Mouse (Mus musculus): ENCODE measurements at regions not wholly inside any gene's neighbourhood (a gene's known extent, or its start where the extent isn't known, plus 50 kb on each side); places are given as distances from the start of the nearest gene placed in this dataset.

DNA sequence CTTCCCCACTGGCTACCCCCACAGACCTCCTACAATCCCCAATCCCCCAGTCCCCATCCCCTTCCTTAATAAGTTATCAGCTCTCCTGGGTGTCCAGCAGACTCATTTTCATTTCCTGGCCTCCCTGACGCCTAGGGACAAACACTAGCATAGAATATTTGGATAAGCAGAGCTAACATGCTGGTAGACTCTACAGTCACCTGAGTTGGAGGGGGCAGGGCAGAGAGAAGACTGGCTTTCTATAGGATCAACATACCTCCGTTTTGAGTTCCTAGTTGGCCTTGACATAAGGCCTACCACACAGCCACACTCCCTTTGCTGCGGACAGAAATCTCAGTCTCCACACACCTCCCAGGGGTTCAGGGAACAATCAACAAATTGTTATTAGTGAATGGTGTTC lies 205.2 kb upstream of the Rreb1 start:
- Histone ChIP-seq H3K36me3 (replicated peaks; ENCODE audit: control insufficient read depth, insufficient read depth, low read depth) (no peaks in the 10 kb centered on the region), H3K27me3 (ENCODE audit: control insufficient read depth, insufficient read depth, low read length) (no peaks in the 10 kb centered on the region), H3K4me1 (replicated peaks; ENCODE audit: control insufficient read depth in 2 of 2, insufficient read depth in 2 of 2, low read length in 1 of 2) (peaks cover 0 to 2% of the 10 kb centered on the region in 2 experiments; a peak in 1 of 4 replicates), H3K4me2 (ENCODE audit: low read depth) (no peak overlapping the region), H3K9me3 (ENCODE audit: control insufficient read depth, low read length) (no peaks in the 10 kb centered on the region), H3K4me3 (ENCODE audit: insufficient read depth in 1 of 2, low read depth in 2 of 2, low read length in 2 of 2) (no peak overlapping the region), H3K27ac (no peak overlapping the region), H3K9ac (replicated peaks) (no peak overlapping the region)
- no peak for DNase-seq (ENCODE audit: low read depth in 3 of 3, low spot score in 3 of 3)
- TF ChIP-seq EP300 (IDR thresholded peaks at IDR 0.05; ENCODE audit: low read depth) (no peak), CTCF (IDR thresholded peaks at IDR 0.05; ENCODE audit: low read depth) (no peak)
- 46% methylated on average over 3 of the region's 3 CpGs for WGBS (ENCODE audit: insufficient replicate concordance)
- no peak for ATAC-seq (ENCODE audit: insufficient read depth)

DNA sequence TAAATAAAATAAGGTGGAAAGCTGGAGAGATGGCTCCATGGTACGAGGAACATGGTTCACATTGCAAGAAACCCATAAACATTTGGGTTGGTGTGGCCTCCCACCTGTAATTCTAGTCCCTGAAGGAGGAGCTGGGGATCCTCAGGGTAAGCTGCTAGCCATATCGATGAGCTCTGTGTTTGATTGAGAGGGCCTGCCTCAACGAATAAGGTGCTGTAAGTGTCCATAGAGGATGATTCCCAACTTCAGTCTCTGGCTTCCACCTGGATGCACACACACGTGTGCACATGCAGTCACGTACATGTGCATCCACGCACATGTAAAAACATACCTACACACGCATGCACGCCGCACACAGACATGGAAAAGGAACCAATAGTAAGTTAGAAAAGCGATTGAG lies 199.0 kb upstream of the Rreb1 start:
- no peak for TF ChIP-seq EP300 (IDR thresholded peaks at IDR 0.05; ENCODE audit: low read depth)
- TF ChIP-seq CTCF (IDR thresholded peaks at IDR 0.05; ENCODE audit: low read depth): no peak

DNA sequence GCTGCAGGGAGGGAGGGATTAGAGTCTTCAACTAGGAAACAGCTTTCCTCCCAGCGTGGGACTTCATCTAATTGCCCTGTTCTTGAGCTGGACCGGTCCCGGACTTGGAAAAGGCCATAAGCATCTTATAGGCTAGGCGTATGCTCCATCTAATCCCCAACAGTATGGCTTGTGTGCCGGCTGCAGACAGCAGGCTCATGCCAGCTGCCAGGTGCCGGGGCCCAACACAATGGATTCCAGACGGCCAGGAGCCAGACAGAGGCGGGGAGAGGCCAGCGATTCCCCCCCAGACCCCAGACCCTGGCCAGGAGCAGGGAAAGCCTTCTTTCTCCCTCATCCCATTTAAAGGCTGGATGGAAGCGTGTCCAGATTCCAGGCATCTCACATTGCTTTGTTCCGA lies 198.4 kb upstream of the Rreb1 start:
- TF ChIP-seq EP300 (IDR thresholded peaks at IDR 0.05; ENCODE audit: low read depth): no peak
- H3K27ac ChIP-seq: no peak overlapping the region
- DNase-seq (ENCODE audit: low read depth in 3 of 3, low spot score in 3 of 3) (no peak), ATAC-seq (ENCODE audit: insufficient read depth) (no peak)
- 62% methylated on average over 11 of the region's 11 CpGs for WGBS (ENCODE audit: insufficient replicate concordance)
- H3K4me2 ChIP-seq (ENCODE audit: low read depth): no peak overlapping the region
- no peaks in the 10 kb centered on the region for H3K36me3 ChIP-seq (replicated peaks; ENCODE audit: control insufficient read depth, insufficient read depth, low read depth)
- H3K27me3 ChIP-seq (ENCODE audit: control insufficient read depth, insufficient read depth, low read length): no peaks in the 10 kb centered on the region
- H3K4me3 ChIP-seq (ENCODE audit: insufficient read depth in 1 of 2, low read depth in 2 of 2, low read length in 2 of 2): no peak overlapping the region
- no peaks in the 10 kb centered on the region for H3K4me1 ChIP-seq (replicated peaks; ENCODE audit: control insufficient read depth in 2 of 2, insufficient read depth in 2 of 2, low read length in 1 of 2)
- no peaks in the 10 kb centered on the region for H3K9me3 ChIP-seq (ENCODE audit: control insufficient read depth, low read length)
- H3K9ac ChIP-seq (replicated peaks): no peak overlapping the region

More for the DNA sequence above, 199.0 kb upstream of the Rreb1 start:
- no peaks in the 10 kb centered on the region for H3K36me3 ChIP-seq (replicated peaks; ENCODE audit: control insufficient read depth, insufficient read depth, low read depth)
- H3K9me3 ChIP-seq (ENCODE audit: control insufficient read depth, low read length): no peaks in the 10 kb centered on the region
- no peak overlapping the region for H3K27ac ChIP-seq
- no peaks in the 10 kb centered on the region for H3K27me3 ChIP-seq (ENCODE audit: control insufficient read depth, insufficient read depth, low read length)
- H3K9ac ChIP-seq (replicated peaks): no peak overlapping the region
- no peak for DNase-seq (ENCODE audit: low read depth in 3 of 3, low spot score in 3 of 3)
- no peaks in the 10 kb centered on the region for H3K4me1 ChIP-seq (replicated peaks; ENCODE audit: control insufficient read depth in 2 of 2, insufficient read depth in 2 of 2, low read length in 1 of 2)
- ATAC-seq (ENCODE audit: insufficient read depth): no peak
- no peak overlapping the region for H3K4me3 ChIP-seq (ENCODE audit: insufficient read depth in 1 of 2, low read depth in 2 of 2, low read length in 2 of 2)
- WGBS (ENCODE audit: insufficient replicate concordance): 74% methylated on average over 10 of the region's 10 CpGs
- H3K4me2 ChIP-seq (ENCODE audit: low read depth): no peak overlapping the region

DNA sequence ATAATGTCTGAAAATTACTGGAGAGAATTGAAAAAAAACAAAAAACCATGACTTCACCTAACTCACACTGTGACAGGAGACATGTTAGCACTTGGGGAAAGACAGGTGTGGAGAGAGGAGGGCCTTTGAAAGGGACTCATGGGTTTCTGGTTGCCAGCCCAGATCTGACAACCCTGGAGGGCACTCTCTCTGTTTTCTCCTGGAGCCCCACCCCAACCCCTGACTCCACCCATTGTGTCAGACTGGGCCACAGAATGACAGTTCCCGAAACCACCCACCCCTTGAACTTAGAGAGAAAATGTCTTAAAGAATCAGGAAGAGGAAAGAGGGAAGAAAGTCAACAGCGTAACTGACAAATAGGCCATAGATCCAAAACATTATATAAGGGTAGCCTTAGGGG lies 197.4 kb upstream of the Rreb1 start:
- DNase-seq (ENCODE audit: low read depth in 3 of 3, low spot score in 3 of 3) (no peak), ATAC-seq (ENCODE audit: insufficient read depth) (no peak)
- Histone ChIP-seq H3K36me3 (replicated peaks; ENCODE audit: control insufficient read depth, insufficient read depth, low read depth) (no peaks in the 10 kb centered on the region), H3K27me3 (ENCODE audit: control insufficient read depth, insufficient read depth, low read length) (no peaks in the 10 kb centered on the region), H3K27ac (no peak overlapping the region), H3K9ac (replicated peaks) (no peak overlapping the region), H3K4me2 (ENCODE audit: low read depth) (no peak overlapping the region), H3K9me3 (ENCODE audit: control insufficient read depth, low read length) (no peaks in the 10 kb centered on the region), H3K4me1 (replicated peaks; ENCODE audit: control insufficient read depth in 2 of 2, insufficient read depth in 2 of 2, low read length in 1 of 2) (no peaks in the 10 kb centered on the region; a peak in 1 of 4 replicates), H3K4me3 (ENCODE audit: insufficient read depth in 1 of 2, low read depth in 2 of 2, low read length in 2 of 2) (no peak overlapping the region)
- WGBS (ENCODE audit: insufficient replicate concordance): 14% methylated on average over 2 of the region's 2 CpGs
- TF ChIP-seq CTCF (IDR thresholded peaks at IDR 0.05; ENCODE audit: low read depth) (no peak), EP300 (IDR thresholded peaks at IDR 0.05; ENCODE audit: low read depth) (no peak)

DNA sequence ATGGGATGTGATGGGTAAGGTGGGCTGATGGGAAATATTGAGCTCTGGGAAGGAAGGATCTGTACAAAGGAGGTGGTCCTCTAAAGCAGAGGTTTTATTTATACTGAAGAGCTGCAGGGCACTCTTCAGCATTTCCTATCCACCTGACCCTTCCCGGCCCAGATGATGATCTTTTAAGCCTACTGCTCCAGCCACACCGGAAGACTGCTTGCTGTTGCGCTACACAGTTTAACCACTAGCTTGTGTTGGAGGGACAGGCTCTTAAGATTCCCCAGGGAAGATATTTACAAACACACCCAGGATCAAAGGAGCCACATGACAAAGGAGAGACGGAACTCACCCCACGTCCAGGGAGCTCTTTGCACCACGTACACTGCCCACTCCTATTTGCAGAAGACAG lies 196.8 kb upstream of the Rreb1 start:
- 42% methylated on average over 6 of the region's 6 CpGs for WGBS (ENCODE audit: insufficient replicate concordance)
- Histone ChIP-seq H3K9ac (replicated peaks) (no peak overlapping the region), H3K36me3 (replicated peaks; ENCODE audit: control insufficient read depth, insufficient read depth, low read depth) (no peaks in the 10 kb centered on the region), H3K4me2 (ENCODE audit: low read depth) (no peak overlapping the region), H3K9me3 (ENCODE audit: control insufficient read depth, low read length) (no peaks in the 10 kb centered on the region), H3K27me3 (ENCODE audit: control insufficient read depth, insufficient read depth, low read length) (no peaks in the 10 kb centered on the region), H3K4me3 (ENCODE audit: insufficient read depth in 1 of 2, low read depth in 2 of 2, low read length in 2 of 2) (0 out of 4 replicates have a peak overlapping the region, but pooled peaks of 1 of the 2 experiments have one; percentile 1), H3K4me1 (replicated peaks; ENCODE audit: control insufficient read depth in 2 of 2, insufficient read depth in 2 of 2, low read length in 1 of 2) (no peaks in the 10 kb centered on the region; a peak in 1 of 4 replicates), H3K27ac (no peak overlapping the region)
- ATAC-seq (ENCODE audit: insufficient read depth): no peak
- DNase-seq (ENCODE audit: low read depth in 3 of 3, low spot score in 3 of 3): no peak
- TF ChIP-seq CTCF (IDR thresholded peaks at IDR 0.05; ENCODE audit: low read depth): no peak

All from liver, embryonic 14.5 days (tissue).